Mouse (Mus musculus): ENCODE results near the gene Itga8.

DNA sequence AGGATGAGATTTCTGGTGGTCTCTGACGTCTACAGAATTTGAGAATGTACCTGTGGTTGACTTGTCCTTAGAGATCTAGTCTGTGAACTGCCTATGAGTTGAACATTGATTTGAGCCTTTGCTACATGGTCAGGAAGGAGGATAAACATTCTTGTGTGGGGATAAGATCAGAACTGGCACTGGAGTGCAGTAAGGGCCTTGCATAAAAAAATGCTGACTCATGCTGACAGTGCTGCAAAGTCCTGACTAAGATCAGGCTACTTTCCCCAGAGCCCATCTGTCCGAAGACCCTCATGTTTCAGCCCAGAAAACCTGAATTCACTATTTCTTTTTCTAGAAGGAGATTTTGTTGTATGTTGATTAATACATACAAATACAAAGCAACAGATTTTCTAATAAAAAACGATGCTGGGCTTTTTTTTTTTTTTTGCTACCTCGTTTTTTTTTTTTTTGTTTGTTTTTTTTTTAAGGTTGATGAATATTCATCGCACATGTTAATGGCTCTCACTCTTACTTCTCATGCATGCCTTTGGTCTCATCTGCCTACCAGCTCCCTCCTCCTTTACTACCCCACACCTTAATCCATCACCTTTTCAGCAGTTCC is 162.9 kb downstream of the Itga8 start:
- TF ChIP-seq FLI1 (IDR thresholded peaks at IDR 0.05; ENCODE audit: low read length): no peak
- TF ChIP-seq GATA1 (IDR thresholded peaks at IDR 0.05; ENCODE audit: borderline replicate concordance, low read length): no peak
